Comparison of ENCODE assay signal across 10 mouse cellular contexts in the genomic region with DNA sequence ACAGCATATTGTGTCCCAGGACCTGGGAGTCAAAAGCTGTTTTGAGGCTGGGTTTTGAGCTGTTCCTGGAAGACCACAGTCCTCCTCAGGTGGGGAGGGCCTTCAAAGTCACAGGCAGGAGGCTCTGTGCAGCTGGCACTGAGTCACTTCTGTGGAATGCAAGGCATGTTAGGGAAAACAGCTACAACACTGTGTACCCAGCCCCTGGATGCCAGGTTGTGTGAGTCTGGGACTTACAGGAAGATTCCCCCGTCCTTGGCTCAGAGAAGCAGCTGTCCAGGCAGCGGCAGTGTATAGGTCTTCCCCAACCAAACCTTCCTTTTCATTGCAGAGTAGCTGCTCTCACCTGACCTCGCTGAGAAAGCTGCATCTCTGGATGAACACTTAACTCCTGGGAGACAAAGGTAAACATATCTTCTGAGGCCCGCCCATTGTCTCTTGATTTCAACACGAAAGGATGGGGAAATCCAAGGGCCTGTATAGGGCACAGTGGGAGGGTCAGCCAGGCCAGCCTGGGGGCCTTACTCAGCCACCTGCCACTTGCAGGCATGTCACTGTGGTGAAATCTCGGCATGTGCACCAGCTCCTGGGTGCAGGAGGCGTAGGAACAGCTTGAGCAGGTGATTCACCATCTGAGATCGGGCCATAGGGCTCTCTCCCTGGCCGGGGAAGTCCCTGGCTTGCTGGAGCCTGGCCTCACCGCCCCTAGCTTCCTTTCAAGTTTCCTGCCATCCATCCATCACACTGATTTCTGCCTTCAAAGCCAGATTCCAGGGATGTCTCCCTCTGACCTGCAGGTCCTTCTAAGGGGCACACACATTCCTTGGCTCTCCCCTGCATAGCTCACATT.
DNase-seq lines count a peak whose midpoint lies in the region; ATAC-seq and TF ChIP-seq lines count a peak whose summit lies in the region.
"Had no signal": no experiment of that assay in that cellular context is flagged by ENCODE, and none has a peak within 500 bp of the region (broad histone marks: within the 10 kb centered on the region; RNA-seq: fewer than 3 reads in every experiment).

No protein-coding gene starts in this region.

- intact Hi-C loops in left cerebral cortex, postnatal 25 days (cut with DNase I), result no loop called here

- 18% methylated on average over 10 of the region's 10 CpGs for WGBS in lung, adult 2 months
- WGBS in kidney, embryonic 16.5 days, result 15% methylated on average over 10 of the region's 10 CpGs
- 16% methylated on average over 10 of the region's 10 CpGs for WGBS in stomach, embryonic 14.5 days

- H3K4me1 ChIP-seq in lung, adult 2 months (ENCODE audit: control insufficient read depth, insufficient read depth, low read length), result peaks cover 8% of the 10 kb centered on the region; the same call in 1 of the 2 replicates
- H3K4me1 ChIP-seq in kidney, embryonic 16.5 days (ENCODE audit: insufficient read depth, low read length), result peaks cover 17% of the 10 kb centered on the region
- peaks cover 13% of the 10 kb centered on the region; the same call in 1 of the 2 replicates for H3K4me1 ChIP-seq in stomach, embryonic 14.5 days (ENCODE audit: control insufficient read depth, insufficient read depth, low read length)

- no peaks in the 10 kb centered on the region for H3K27me3 ChIP-seq in kidney, embryonic 16.5 days (ENCODE audit: insufficient read depth, low read length)
- no peaks in the 10 kb centered on the region for H3K27me3 ChIP-seq in stomach, embryonic 14.5 days (ENCODE audit: control insufficient read depth, insufficient read depth, low read length)
- H3K27me3 ChIP-seq: limb, embryonic 15.5 days had no signal

- TF ChIP-seq POLR2A in lung, adult 2 months (IDR thresholded peaks at IDR 0.05; ENCODE audit: borderline replicate concordance, extremely low read depth, low read depth, low read length), result no peak

- no peaks in the 10 kb centered on the region for H3K36me3 ChIP-seq in kidney, embryonic 16.5 days (ENCODE audit: insufficient read depth, low read length)
- no peaks in the 10 kb centered on the region for H3K36me3 ChIP-seq in stomach, embryonic 14.5 days (ENCODE audit: control insufficient read depth, insufficient read depth, low read length)
- H3K36me3 ChIP-seq: limb, embryonic 15.5 days had no signal

- no peak overlapping the region for H3K4me3 ChIP-seq in lung, adult 2 months (replicated peaks; ENCODE audit: extremely low read depth, low read depth, low read length)
- H3K4me3 ChIP-seq in kidney, embryonic 16.5 days (ENCODE audit: low read length), result no peak overlapping the region
- H3K4me3 ChIP-seq in stomach, embryonic 14.5 days (ENCODE audit: low read depth, low read length), result no peak overlapping the region
- H3K4me3 ChIP-seq: limb, embryonic 15.5 days had no signal

- H3K9ac ChIP-seq in kidney, embryonic 16.5 days (replicated peaks; ENCODE audit: low read length), result 0 out of 2 replicates have a peak overlapping the region, but pooled peaks have one; percentile 28
- H3K9ac ChIP-seq in stomach, embryonic 14.5 days (replicated peaks; ENCODE audit: low read depth, low read length), result no peak overlapping the region
- H3K9ac ChIP-seq: limb, embryonic 15.5 days had no signal

- no peaks in the 10 kb centered on the region for H3K9me3 ChIP-seq in kidney, embryonic 16.5 days (ENCODE audit: low read length)
- no peaks in the 10 kb centered on the region for H3K9me3 ChIP-seq in stomach, embryonic 14.5 days (ENCODE audit: control insufficient read depth, low read depth, low read length)
- H3K9me3 ChIP-seq: limb, embryonic 15.5 days had no signal

- DNase-seq in lung, adult 18-20 months, result peak; percentile 46 to 50
- no peak for DNase-seq in lung, adult 2 months
- peak; percentile 66 for DNase-seq in embryo, embryonic 10.5 days (ENCODE audit: low spot score)
- no peak for DNase-seq in layer of hippocampus, adult 9-11 months
- DNase-seq in left cerebral cortex, postnatal 25 days (ENCODE audit: low spot score in 2 of 2), result no peak
- DNase-seq in layer of hippocampus, adult 9-10 months (ENCODE audit: low spot score), result no peak
- DNase-seq: thymus, adult 2 months had no signal

- peak overlapping the region; percentile 71 for H3K27ac ChIP-seq in kidney, embryonic 16.5 days (ENCODE audit: low read length)
- H3K27ac ChIP-seq in stomach, embryonic 14.5 days (ENCODE audit: low read length), result 0 out of 2 replicates have a peak overlapping the region, but pooled peaks have one; percentile 48
- H3K27ac ChIP-seq: limb, embryonic 15.5 days had no signal

- TF ChIP-seq CTCF in lung, adult 2 months (IDR thresholded peaks at IDR 0.05; ENCODE audit: insufficient read depth, low read length), result no peak

- ATAC-seq in kidney, embryonic 16.5 days (ENCODE audit: low FRiP score, low TSS enrichment), result peak; percentile 64
- ATAC-seq in stomach, embryonic 14.5 days (ENCODE audit: insufficient number of reproducible peaks, insufficient read depth, low FRiP score, low read depth), result peak; percentile 6; the same call in 1 of the 2 replicates

- H3K4me2 ChIP-seq in kidney, embryonic 16.5 days (replicated peaks; ENCODE audit: low read depth, low read length), result peak overlapping the region; percentile 22
- H3K4me2 ChIP-seq in stomach, embryonic 14.5 days (replicated peaks; ENCODE audit: low read depth, low read length), result no peak overlapping the region
- H3K4me2 ChIP-seq: limb, embryonic 15.5 days had no signal

Comparison
In these comparisons a context has a peak if more than half of its experiments do, and no peak if none do; other contexts are left out.
1. DNase-seq: peak in lung, adult 18-20 months (2 of 2) and embryo, embryonic 10.5 days (single experiment); none in lung, adult 2 months (single experiment), layer of hippocampus, adult 9-11 months (single experiment), left cerebral cortex, postnatal 25 days (0 of 2) and layer of hippocampus, adult 9-10 months (single experiment).